Mouse (Mus musculus): ENCODE measurements around the gene Prpsap1.

DNA sequence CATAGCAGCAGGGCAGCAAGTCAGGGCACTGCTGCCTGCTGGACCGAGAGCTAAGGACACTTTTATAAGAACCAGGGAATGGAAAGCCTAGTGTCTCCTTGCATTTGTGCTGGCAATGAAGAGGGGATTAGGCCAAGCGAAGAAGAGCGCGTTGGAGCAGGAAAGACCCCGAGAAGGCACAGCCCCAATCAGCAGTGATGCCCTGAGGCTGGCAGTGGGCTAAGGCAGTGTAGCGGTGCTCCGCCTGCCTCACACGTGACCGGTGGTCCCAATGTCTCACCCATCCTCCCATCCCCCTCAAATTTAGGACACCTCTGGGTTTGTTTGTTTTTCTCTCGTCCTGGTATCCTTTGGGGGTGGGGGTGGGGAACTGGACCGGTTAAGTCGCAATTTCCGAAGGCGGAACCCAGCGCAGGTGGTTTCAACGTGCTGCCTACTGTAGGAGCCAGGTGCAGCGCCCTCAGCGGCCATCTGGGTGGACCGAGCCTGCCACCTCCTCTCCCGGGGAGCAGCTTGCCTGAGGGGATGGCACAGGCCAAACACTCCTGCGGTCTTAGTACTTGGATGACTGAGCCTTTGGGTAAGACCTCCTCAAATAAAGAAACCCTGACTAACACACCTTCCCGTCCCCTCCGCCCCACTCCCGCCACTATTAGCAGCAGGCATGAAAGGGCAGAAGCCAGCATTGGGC lies 21.5 kb upstream of the Prpsap1 start:
- TF ChIP-seq CTCF (IDR thresholded peaks at IDR 0.05; ENCODE audit: borderline replicate concordance, insufficient read depth, low read length) (no peak), POLR2A (IDR thresholded peaks at IDR 0.05; ENCODE audit: low read depth, low read length) (no peak)

All from embryonic fibroblast, embryonic 13.5 days (primary cell).